Mouse (Mus musculus) skeletal muscle tissue, adult 2 months (tissue): ENCODE measurements around the gene P2ry6.

Source experiments
- DNase-seq: peaks from one replicate; pipeline ENCODE4 v3.0.0-alpha.2; 2012; ENCODE audit warnings: low read depth, low spot score

P2ry6 gene

GRCm38 (mm10) chr7:100918176-100918575, 56.3 kb downstream of the P2ry6 start:
- no peak for DNase-seq

- DNase-seq = no peak
Measured at GRCm38 (mm10) chr7:100917751-100918150, 56.7 kb downstream of the P2ry6 start.

- no peak for DNase-seq
Measured at GRCm38 (mm10) chr7:100916526-100916925, 57.9 kb downstream of the P2ry6 start.

GRCm38 (mm10) chr7:100915204-100915603, 59.2 kb downstream of the P2ry6 start:
- no peak for DNase-seq

DNA sequence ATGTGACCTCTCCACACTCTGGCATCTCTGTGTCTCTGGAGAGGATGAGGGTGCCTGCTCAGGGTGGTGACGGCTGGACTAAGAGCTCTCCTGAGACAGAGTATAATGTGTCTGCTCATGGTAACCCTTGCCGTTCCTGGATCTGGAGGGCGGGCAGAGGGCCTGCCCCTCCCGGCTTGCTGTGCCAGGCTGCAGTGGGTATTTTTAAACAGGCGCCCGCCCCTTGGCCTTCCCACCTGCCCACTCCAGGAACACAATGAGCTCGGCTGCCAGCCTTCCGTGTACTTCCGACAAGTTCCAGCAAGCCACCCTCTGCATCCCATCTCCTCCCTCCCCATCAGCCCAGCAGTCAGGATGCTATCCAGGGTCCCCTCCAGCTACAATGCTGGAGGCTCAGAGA, 62.7 kb downstream of the P2ry6 start:
- peak; percentile 71 for DNase-seq

DNA sequence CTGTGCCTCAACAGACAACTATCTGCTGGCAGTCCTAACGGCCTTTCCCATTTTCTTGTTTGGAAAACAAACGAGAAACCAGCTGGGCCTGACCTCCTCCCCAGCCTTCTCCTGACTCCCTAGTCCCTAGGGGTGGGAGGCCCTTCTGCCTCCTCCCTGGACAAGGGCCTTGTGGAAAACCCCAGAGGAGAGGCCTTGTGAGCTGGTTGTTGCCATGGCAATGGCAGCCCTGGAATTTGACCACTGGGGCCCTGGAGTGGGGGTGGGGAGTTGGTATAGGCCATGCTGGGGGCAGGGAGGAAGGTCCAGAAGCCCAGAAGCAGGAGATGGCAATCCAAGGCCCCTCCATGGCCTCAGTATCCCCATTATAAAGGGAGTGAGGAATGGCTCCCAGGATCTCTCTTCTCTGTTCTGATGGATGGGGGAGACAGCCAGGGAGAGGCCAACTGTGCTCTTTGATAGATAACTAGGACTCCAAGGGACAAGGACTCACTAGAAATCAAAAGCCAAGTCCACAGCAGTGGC, 63.1 kb downstream of the P2ry6 start:
- DNase-seq = no peak

- DNase-seq = no peak
Measured at GRCm38 (mm10) chr7:100908567-100908966, 65.9 kb downstream of the P2ry6 start.

- DNase-seq = no peak
Measured at GRCm38 (mm10) chr7:100908061-100908460, 66.4 kb downstream of the P2ry6 start.

GRCm38 (mm10) chr7:100907231-100907630, 67.2 kb downstream of the P2ry6 start:
- peak; percentile 74 for DNase-seq

DNA sequence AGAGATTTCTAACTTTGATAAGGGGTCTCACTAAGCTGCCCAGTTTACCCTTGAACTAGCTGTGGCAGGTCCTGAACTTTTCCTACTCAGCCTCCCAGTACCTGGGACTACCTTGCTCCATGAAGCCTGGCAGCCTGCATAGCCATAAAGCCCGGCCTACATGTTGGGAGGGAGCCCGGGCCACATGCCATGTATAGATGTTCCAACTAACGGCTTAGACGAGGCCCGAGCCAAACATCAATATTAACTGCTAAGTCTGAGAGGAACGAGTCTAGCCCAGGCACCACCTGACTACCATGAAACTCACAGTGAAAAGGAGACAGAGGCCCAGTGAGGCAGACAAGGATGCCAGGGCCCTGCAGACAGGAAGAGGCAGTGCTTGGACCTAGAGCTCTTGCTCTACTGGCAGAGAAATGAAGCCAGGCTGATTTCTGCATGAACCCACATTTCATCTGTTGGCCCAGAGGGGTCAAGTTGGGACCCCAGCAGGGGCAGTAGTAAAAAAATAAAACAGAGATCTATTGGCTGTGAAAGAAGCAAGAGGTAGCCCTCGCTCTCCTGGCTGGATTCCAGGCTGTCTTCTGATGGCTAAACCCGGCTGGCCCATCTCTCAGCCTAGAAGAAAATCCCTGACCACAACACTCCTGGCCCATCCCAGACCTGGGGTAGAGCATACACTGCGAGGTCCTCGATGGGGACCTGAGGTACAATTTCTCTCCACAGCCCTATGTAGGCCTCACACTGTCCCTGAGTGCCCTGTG, 68.2 kb downstream of the P2ry6 start:
- no peak for DNase-seq

GRCm38 (mm10) chr7:100905037-100905436, 69.4 kb downstream of the P2ry6 start:
- no peak for DNase-seq

GRCm38 (mm10) chr7:100904612-100905011, 69.8 kb downstream of the P2ry6 start:
- DNase-seq = no peak

GRCm38 (mm10) chr7:100902451-100903137, 71.9 kb downstream of the P2ry6 start:
- no peak for DNase-seq

GRCm38 (mm10) chr7:100897828-100898227, 76.6 kb downstream of the P2ry6 start:
- DNase-seq = no peak

DNA sequence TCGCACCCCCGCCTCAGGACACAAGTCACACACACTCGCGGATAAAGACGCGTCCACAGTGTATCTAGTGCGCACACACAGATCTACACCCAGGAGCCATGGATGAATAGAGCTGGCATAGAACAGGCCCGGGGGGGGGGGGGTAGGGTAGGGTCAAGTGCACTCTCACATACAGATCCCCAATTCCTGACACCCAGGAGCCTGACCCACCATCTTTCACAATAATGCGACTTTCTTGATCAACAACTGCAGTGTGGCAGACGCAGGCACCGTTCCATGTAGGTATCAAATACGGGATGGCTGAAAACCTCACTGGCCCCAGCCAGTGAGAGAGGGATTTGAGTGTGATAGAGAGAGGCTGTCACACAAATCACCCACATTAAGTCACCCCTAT, 79.6 kb downstream of the P2ry6 start:
- DNase-seq = no peak

DNA sequence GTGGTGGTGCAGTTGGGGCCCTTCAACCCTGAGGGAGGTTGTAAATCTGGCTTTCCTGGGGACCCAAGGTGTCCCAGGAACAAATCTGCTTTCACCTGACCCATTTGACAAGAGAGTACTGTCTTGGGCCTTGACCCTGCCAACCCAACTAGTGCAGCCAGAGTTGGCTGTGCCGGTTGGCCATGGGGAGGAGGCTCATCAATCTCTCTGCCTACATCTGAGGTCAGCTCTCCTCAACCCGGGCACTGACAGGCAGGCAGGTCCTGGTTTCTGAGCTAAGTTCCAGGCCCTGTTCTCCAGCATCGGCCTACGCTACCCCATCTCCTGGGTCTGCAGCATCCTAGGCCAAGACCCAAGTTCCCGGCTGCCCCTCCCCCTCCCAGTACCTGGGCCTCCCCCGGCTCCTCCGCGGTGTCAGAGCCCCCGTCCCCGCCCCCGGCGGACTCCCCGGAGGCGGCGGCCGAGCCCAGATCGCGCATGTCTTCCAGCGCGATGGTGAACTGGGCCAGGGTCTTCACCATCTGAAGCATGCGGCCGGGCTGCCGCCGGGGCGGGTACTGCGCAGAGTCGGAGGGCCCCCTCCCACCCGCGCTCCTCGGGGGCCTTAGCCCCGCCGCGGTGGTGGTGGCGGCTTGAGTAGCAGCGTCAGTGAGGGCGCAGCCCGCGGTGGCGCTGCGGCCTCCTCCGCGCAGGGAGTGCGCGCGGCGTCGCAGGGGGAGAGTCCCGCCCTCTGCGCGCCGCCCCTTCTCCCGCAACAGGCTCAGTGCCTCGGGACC, 80.2 kb downstream of the P2ry6 start:
- DNase-seq = no peak

GRCm38 (mm10) chr7:100893249-100894056, 81.0 kb downstream of the P2ry6 start:
- DNase-seq = no peak
